Mouse (Mus musculus) liver, embryonic 11.5 days (tissue): ENCODE measurements around the gene Klhdc2. TPM values are rescaled to one million over a fixed set of nuclear protein-coding genes. Genes with fewer than 3 reads are reported as not detected.

ENCODE experiments used
- ATAC-seq: fragments of 200-750 bp; cut with Nextera tagmentation; replicated peaks from 2 replicates; pipeline ENCODE4 v1.8.0; 2017; ENCODE audit warnings: moderate number of reproducible peaks, mild to moderate bottlenecking, moderate TSS enrichment, moderate library complexity; ENCODE audit not compliant: low FRiP score
- DNase-seq: peaks from one replicate; pipeline ENCODE4 v3.0.0-alpha.2; 2017; ENCODE audit warnings: low spot score
- H3K27ac ChIP-seq: fragments of 300-500 bp; sonication (generic); 2 replicates; pipeline ENCODE4 v1.5.1; 2014; ENCODE audit warnings: mild to moderate bottlenecking, low read depth, low read length, control low read depth
- H3K27me3 ChIP-seq: fragments of 300-500 bp; sonication (generic); replicated peaks from 2 replicates; pipeline ENCODE4 v1.6.1; 2014; ENCODE audit warnings: low read length, mixed read lengths; ENCODE audit not compliant: control insufficient read depth, insufficient read depth
- H3K36me3 ChIP-seq: fragments of 300-500 bp; sonication (generic); 2 replicates; pipeline ENCODE4 v1.6.1; 2014; ENCODE audit warnings: mild to moderate bottlenecking, low read length, moderate library complexity, mixed read lengths; ENCODE audit not compliant: control insufficient read depth, insufficient read depth
- H3K4me1 ChIP-seq: fragments of 300-500 bp; sonication (generic); replicated peaks from 2 replicates; pipeline ENCODE4 v1.6.1; 2014; ENCODE audit warnings: low read length, mixed read lengths; ENCODE audit not compliant: control insufficient read depth, insufficient read depth
- H3K4me2 ChIP-seq: fragments of 300-500 bp; sonication (generic); 2 replicates; pipeline ENCODE4 v1.6.1; 2014; ENCODE audit warnings: mild to moderate bottlenecking, control low read depth, moderate library complexity
- H3K4me3 ChIP-seq: fragments of 300-500 bp; sonication (generic); 2 replicates; pipeline ENCODE4 v1.5.1; 2014; ENCODE audit warnings: low read depth, low read length, control low read depth
- H3K9ac ChIP-seq: fragments of 300-500 bp; sonication (generic); 2 replicates; pipeline ENCODE4 v1.6.1; 2014; ENCODE audit warnings: low read depth, low read length, control low read depth
- H3K9me3 ChIP-seq: fragments of 300-500 bp; sonication (generic); 2 replicates; pipeline ENCODE4 v1.6.1; 2016; ENCODE audit warnings: low read length, inconsistent platforms, mixed read lengths; ENCODE audit not compliant: control insufficient read depth
- WGBS: fragments of 180-500 bp; shearing (Covaris S2); extraction: QIAGEN DNeasy Blood & Tissue Kit; methylation state at CpG from one replicate; pipeline ENCODE4 v1.1.7; 2014; 5-methylcytosine and 5-hydroxymethylcytosine counted together
- polyA plus RNA-seq: library from polyadenylated mRNA; unstranded; fragments of >200 nt; fragmentation: Nextera tagmentation; extraction: Ambion mirVana; gene quantifications from 2 replicates; pipeline ENCODE4 v1.2.1, GENCODE M21; 2014

Klhdc2 gene
- 146 and 152 TPM in 2 replicates for polyA plus RNA-seq

DNA sequence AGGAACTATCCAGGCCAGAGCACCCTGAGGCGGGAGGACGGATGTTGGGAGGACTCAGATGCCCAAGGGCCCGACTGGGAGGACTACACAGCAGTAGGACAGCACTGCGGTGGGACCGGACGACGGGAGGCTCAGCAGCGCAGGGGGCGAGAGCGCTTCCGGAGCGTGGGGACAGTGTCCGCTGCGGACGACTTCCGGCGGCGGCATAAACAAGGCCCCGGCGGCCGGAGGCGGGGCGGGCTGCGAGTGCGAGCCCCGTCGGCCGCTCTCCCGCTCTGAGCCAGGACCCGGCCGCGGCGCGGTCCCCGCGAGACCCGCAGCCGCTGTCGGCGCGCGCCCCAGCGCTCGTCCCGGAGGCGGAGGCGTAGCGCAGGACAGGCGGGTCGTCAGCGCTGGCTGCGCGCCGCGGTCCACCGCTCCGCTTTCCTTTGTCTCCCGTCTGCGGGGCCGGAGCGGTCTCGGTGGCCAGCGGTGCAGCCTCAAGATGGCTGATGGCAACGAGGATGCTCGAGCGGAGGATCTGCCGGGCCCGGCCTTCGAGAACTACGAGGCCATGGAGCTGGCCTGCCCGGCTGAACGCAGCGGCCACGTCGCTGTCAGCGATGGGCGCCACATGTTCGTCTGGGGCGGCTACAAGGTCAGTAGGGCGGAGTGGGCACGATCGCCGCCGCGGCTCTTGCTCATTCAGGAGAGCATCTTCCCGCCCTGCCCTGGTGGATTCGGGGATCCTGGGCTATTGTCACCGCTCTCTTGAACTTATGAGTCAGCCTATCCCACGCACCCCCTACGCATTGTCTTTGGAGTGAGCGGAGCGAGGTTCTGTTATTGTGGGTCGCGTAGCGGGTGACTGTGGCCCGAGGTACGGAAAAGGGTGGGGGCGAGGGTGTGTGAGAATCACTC is at the start of gene Klhdc2:
Klhdc2 (plus strand) TSS at position 171 of the 900 bp plus-strand sequence.
- H3K4me1 ChIP-seq, result peaks cover 31% of the 10 kb centered on the region
- DNase-seq, result peak; percentile 89

DNA sequence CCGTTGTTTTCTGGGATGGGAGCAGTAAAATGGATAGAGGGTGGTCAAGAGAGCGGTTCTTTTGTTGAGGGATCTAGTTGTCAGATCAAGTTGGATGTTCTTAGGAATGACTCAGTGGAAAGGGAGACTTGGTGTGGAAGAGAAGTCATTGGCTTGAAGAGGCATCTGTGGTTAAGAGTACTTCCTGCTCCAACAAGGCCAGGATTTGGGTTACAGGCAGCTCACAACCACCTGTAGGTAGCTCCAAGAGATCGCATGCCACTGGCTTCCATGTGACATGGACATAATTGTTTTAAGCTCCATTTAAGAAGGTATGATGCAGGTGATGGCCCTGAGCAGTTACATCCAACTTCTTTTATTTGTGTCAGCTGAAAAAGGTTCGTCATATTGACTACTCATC is 46.7 kb upstream of the Klhdc2 start:
- Histone ChIP-seq H3K4me2 (no peak overlapping the region), H3K27me3 (no peaks in the 10 kb centered on the region), H3K4me1 (no peaks in the 10 kb centered on the region), H3K9me3 (no peaks in the 10 kb centered on the region), H3K36me3 (no peaks in the 10 kb centered on the region), H3K27ac (no peak overlapping the region), H3K4me3 (no peak overlapping the region), H3K9ac (no peak overlapping the region)
- DNase-seq (no peak), ATAC-seq (no peak)
- WGBS, result 83% methylated on average over 4 of the region's 4 CpGs

More for the DNA sequence above, at the start of gene Klhdc2:
- H3K4me3 ChIP-seq, result peak within 1 kb of the TSS; percentile 75
- WGBS, result under 1% methylated on average over 98 of the region's 98 CpGs
- H3K9ac ChIP-seq, result peak within 1 kb of the TSS; percentile 81
- H3K9me3 ChIP-seq, result no peaks in the 10 kb centered on the region
- H3K27ac ChIP-seq, result peak within 1 kb of the TSS; percentile 93
- peak; percentile 81 for ATAC-seq
- H3K27me3 ChIP-seq, result no peaks in the 10 kb centered on the region
- H3K36me3 ChIP-seq, result peaks cover 3% of the 10 kb centered on the region
- H3K4me2 ChIP-seq, result peak within 1 kb of the TSS; percentile 63

DNA sequence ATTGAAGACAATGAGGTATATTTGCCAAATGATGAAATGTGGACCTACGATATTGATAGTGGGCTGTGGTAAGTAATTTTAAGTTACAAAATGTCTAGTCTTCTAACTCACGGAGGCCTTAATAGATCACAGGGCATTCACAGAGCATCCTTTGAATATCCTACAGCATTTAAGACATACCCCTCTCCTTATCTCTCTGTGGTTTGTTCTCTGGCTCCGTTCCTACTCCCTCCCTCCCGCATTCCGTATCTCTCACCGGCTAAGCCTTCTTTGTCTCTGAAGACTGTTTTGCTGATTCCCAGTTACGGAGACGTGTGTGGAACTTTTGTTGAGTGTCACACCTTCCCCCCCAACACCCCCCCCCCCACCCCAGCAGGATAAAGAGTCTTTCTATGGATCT is 45.7 kb upstream of the Klhdc2 start:
- H3K9me3 ChIP-seq, result no peaks in the 10 kb centered on the region
- no peak overlapping the region for H3K9ac ChIP-seq
- ATAC-seq, result peak; percentile 66; the same call in 1 of the 2 replicates
- H3K4me3 ChIP-seq, result no peak overlapping the region
- no peak for DNase-seq
- 0 out of 2 replicates have a peak overlapping the region, but pooled peaks have one; percentile 10 for H3K4me2 ChIP-seq
- no peak overlapping the region for H3K27ac ChIP-seq
- H3K36me3 ChIP-seq, result no peaks in the 10 kb centered on the region
- WGBS, result 36% methylated on average over 8 of the region's 8 CpGs
- H3K27me3 ChIP-seq, result no peaks in the 10 kb centered on the region
- H3K4me1 ChIP-seq, result no peaks in the 10 kb centered on the region

DNA sequence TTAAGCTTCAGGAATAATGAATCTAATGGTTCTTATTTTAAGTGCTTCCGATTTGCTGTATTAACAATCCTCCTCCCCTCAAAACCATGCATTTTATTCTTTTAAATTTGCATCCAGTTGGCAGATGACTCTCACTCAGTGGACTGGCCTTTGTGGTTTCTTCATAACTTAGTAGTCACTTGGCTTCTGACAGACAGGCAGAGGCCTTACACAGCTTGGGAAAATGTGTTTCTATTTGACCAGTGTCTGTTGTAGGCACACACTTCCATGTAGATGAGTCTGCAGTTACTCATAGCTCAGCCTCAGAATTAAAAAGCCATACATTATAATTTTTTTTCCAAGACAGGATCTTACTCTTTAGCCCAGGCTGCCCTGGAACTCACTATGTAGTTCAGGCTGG is 42.7 kb upstream of the Klhdc2 start:
- Histone ChIP-seq H3K36me3 (no peaks in the 10 kb centered on the region), H3K9ac (no peak overlapping the region), H3K9me3 (no peaks in the 10 kb centered on the region), H3K4me3 (no peak overlapping the region), H3K27ac (no peak overlapping the region), H3K4me1 (no peaks in the 10 kb centered on the region; the same call in 1 of the 2 replicates), H3K4me2 (no peak overlapping the region), H3K27me3 (no peaks in the 10 kb centered on the region)
- 87% methylated on average over 1 of the region's 1 CpGs for WGBS
- DNase-seq (no peak), ATAC-seq (no peak)

DNA sequence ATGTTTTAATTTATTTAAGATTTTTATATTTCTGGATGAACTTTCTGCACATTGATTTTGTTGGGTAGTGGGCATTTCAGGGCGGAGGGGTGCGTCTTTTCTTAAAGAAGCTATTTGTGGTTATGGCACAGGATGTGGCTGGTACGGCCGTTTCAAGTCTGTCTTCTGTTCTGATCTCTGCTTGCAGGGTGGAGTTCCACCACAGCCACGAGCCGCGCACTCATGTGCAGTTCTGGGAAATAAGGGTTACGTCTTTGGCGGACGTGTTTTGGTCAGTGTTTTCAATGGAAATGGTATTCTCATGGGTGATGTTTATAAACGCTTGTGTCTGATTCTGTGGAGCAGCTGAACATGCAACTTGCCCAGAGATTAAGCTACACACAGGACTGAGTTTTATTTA is 38.6 kb upstream of the Klhdc2 start:
- WGBS, result 47% methylated on average over 11 of the region's 11 CpGs
- Histone ChIP-seq H3K36me3 (no peaks in the 10 kb centered on the region), H3K4me3 (no peak overlapping the region), H3K27me3 (no peaks in the 10 kb centered on the region), H3K9me3 (no peaks in the 10 kb centered on the region), H3K9ac (no peak overlapping the region), H3K27ac (no peak overlapping the region), H3K4me2 (peak overlapping the region; percentile 53), H3K4me1 (no peaks in the 10 kb centered on the region; the same call in 1 of the 2 replicates)
- DNase-seq (no peak), ATAC-seq (peak; percentile 47; the same call in 1 of the 2 replicates)

DNA sequence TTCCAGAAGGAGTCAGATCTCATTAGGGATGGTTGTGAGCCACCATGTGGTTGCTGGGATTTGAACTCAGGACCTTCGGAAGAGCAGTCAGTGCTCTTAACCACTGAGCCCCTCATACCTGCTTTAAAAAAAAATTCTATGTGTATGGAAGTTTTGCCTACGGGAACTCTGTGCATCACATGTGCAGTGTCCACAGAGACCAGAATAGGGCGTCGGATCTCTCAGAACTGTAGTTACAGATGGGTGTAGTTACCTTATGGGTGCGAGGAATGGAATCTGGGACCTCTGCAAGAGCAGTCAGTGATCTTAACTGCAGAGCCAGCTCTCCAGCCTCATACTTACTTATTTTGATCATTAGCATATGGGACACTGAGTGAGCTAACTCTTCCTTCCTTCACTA is 34.2 kb upstream of the Klhdc2 start:
- 87% methylated on average over 5 of the region's 5 CpGs for WGBS
- no peaks in the 10 kb centered on the region; the same call in 1 of the 2 replicates for H3K4me1 ChIP-seq
- H3K4me2 ChIP-seq, result no peak overlapping the region
- no peaks in the 10 kb centered on the region for H3K27me3 ChIP-seq
- no peaks in the 10 kb centered on the region for H3K9me3 ChIP-seq
- DNase-seq (no peak), ATAC-seq (no peak)
- no peak overlapping the region for H3K27ac ChIP-seq
- H3K4me3 ChIP-seq, result no peak overlapping the region
- no peak overlapping the region for H3K9ac ChIP-seq
- H3K36me3 ChIP-seq, result no peaks in the 10 kb centered on the region

DNA sequence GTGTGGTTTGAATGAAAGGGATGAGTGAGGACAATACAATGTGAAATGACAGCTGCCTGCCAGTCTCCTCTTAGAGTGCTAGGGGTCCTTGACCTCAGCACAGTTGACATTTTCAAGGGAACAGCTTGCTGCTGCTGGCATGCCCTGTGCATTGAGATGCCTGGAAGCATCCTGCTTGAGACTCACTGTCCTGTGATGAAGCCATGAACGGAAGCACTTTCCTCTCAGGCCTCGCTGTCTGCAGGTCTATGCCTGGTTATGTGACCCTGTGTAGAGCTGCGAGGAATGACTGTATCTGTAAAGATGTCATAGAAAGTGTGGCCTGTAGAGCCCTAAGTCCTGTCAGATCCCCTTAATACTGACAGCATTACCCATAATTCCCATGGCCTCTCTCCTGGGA is 31.4 kb upstream of the Klhdc2 start:
- no peak for DNase-seq
- ATAC-seq, result no peak
- Histone ChIP-seq H3K4me3 (no peak overlapping the region), H3K27me3 (no peaks in the 10 kb centered on the region), H3K4me1 (no peaks in the 10 kb centered on the region), H3K4me2 (no peak overlapping the region), H3K9me3 (no peaks in the 10 kb centered on the region), H3K36me3 (no peaks in the 10 kb centered on the region), H3K9ac (no peak overlapping the region), H3K27ac (no peak overlapping the region)
- 85% methylated on average over 3 of the region's 3 CpGs for WGBS

DNA sequence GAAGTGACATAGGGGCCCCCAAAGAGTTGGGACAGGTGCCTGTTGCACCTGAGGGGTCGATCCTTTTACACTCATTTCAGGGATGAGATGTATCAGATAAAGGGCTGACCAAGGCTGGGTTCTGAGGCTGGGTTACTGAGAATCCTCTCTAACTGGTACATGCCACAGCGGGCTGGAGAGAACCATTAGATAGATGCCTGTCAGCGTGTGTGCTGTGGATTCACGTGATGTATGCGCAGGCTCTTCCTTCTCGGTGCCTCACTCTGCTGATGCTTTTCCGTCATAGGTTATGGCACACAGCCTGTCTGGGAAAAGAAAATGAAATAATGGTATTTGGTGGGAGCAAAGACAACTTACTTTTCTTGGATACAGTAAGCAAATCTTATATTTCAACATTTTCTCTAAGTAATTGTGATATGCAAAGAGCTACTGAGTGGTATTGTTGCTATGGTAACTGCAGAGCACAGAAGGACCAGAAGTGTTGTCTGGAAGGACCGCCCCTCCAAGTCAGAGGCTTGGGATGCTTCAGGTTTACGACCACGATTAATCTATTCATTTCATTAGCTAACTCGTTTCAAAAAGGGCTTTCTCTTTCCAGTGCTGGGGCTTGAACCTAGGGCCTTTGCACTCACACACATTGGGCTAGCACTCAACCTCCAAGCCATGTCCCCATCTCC is 28.4 kb upstream of the Klhdc2 start:
- H3K4me1 ChIP-seq, result no peaks in the 10 kb centered on the region
- H3K4me2 ChIP-seq, result no peak overlapping the region
- DNase-seq (no peak), ATAC-seq (no peak)
- no peak overlapping the region for H3K9ac ChIP-seq
- H3K9me3 ChIP-seq, result no peaks in the 10 kb centered on the region
- H3K27ac ChIP-seq, result no peak overlapping the region
- no peak overlapping the region for H3K4me3 ChIP-seq
- WGBS, result 79% methylated on average over 11 of the region's 11 CpGs
- no peaks in the 10 kb centered on the region for H3K27me3 ChIP-seq
- H3K36me3 ChIP-seq, result no peaks in the 10 kb centered on the region
